Mouse (Mus musculus) limb, embryonic 14.5 days (tissue): ENCODE data around the gene Ripor2. TPM values are rescaled to one million over a fixed set of nuclear protein-coding genes. Genes with fewer than 3 reads are reported as not detected.

Experiments used
- ATAC-seq: fragments of 200-750 bp; cut with Nextera tagmentation; 2 replicates; pipeline ENCODE4 v1.8.0; 2017; ENCODE audit warnings: low read depth, moderate number of reproducible peaks, moderate TSS enrichment; ENCODE audit not compliant: low FRiP score
- DNase-seq: peaks from one replicate; pipeline ENCODE4 v3.0.0-alpha.2; 2015; ENCODE audit warnings: low spot score
- H3K27ac ChIP-seq: fragments of 300-500 bp; sonication (generic); replicated peaks from 2 replicates; pipeline ENCODE4 v1.5.1; 2014; ENCODE audit warnings: low read depth, mild to moderate bottlenecking, low read length, moderate library complexity, mixed read lengths
- H3K27me3 ChIP-seq: fragments of 300-500 bp; sonication (generic); 2 replicates; pipeline ENCODE4 v1.6.1; 2014; ENCODE audit warnings: low read length, mixed read lengths; ENCODE audit not compliant: control insufficient read depth, insufficient read depth
- H3K36me3 ChIP-seq: fragments of 300-500 bp; sonication (generic); 2 replicates; pipeline ENCODE4 v1.6.1; 2014; ENCODE audit warnings: mild to moderate bottlenecking, low read length, moderate library complexity, mixed read lengths; ENCODE audit not compliant: control insufficient read depth, insufficient read depth
- H3K4me1 ChIP-seq: fragments of 300-500 bp; sonication (generic); 2 replicates; pipeline ENCODE4 v1.6.1; 2014; ENCODE audit warnings: antibody characterized with exemption, low read length, mixed read lengths; ENCODE audit not compliant: control insufficient read depth, insufficient read depth
- H3K4me2 ChIP-seq: fragments of 300-500 bp; sonication (generic); replicated peaks from 2 replicates; pipeline ENCODE4 v1.6.1; 2014; ENCODE audit warnings: low read depth, mild to moderate bottlenecking, low read length, moderate library complexity; ENCODE audit not compliant: severe bottlenecking
- H3K4me3 ChIP-seq: fragments of 300-500 bp; sonication (generic); replicated peaks from 2 replicates; pipeline ENCODE4 v1.5.1; 2014; ENCODE audit warnings: low read length
- H3K9ac ChIP-seq: fragments of 300-500 bp; sonication (generic); 2 replicates; pipeline ENCODE4 v1.6.1; 2014; ENCODE audit warnings: mild to moderate bottlenecking, low read depth, low read length, moderate library complexity; ENCODE audit not compliant: severe bottlenecking
- H3K9me3 ChIP-seq: fragments of 300-500 bp; sonication (generic); 2 replicates; pipeline ENCODE4 v1.6.1; 2016; ENCODE audit warnings: low read length; ENCODE audit not compliant: control insufficient read depth
- POLR2A ChIP-seq: fragments of 200-500 bp; IDR thresholded peaks from 2 replicates; pipeline ENCODE4 v1.8.0; 2012; ENCODE audit warnings: inconsistent platforms, mild to moderate bottlenecking, moderate library complexity, borderline replicate concordance; ENCODE audit not compliant: insufficient read depth, insufficient read length; ENCODE audit errors: extremely low read depth
- WGBS: fragments of 180-500 bp; shearing (Covaris S2); extraction: QIAGEN DNeasy Blood & Tissue Kit; methylation state at CpG from one replicate; pipeline ENCODE4 v1.1.7; 2014; 5-methylcytosine and 5-hydroxymethylcytosine counted together
- polyA plus RNA-seq, 2 experiments: library from polyadenylated mRNA; depleted of rRNA in 1 of 2; stranded (reverse) in 1 of 2; unstranded in 1 of 2; fragments of >200 nt; fragmentation: Nextera tagmentation in 1 of 2; extraction: Ambion mirVana in 1 of 2; gene quantifications; 2 replicates each; pipeline versions ENCODE4 v1.2.1 to v1.2.3; 2012 to 2014

The Ripor2 gene
- polyA plus RNA-seq, 2 experiments: 5.1 TPM

GRCm38 (mm10) chr13:24565230-24565949 is 16.6 kb upstream of the Ripor2 start:
- H3K4me2 ChIP-seq: 0 out of 2 replicates have a peak overlapping the region, but pooled peaks have one; percentile 7
- 45% methylated on average over 8 of the region's 8 CpGs for WGBS
- peak; percentile 84 for ATAC-seq
- H3K27ac ChIP-seq: peak overlapping the region; percentile 77
- H3K4me1 ChIP-seq: peaks cover 16% of the 10 kb centered on the region
- no peaks in the 10 kb centered on the region for H3K9me3 ChIP-seq
- TF ChIP-seq POLR2A: no peak
- no peak overlapping the region for H3K9ac ChIP-seq
- no peaks in the 10 kb centered on the region for H3K27me3 ChIP-seq
- no peak overlapping the region for H3K4me3 ChIP-seq
- DNase-seq: peak; percentile 59
- no peaks in the 10 kb centered on the region for H3K36me3 ChIP-seq

GRCm38 (mm10) chr13:24565950-24566320 is 16.1 kb upstream of the Ripor2 start:
- DNase-seq: peak; percentile 80
- no peaks in the 10 kb centered on the region for H3K36me3 ChIP-seq
- no peaks in the 10 kb centered on the region for H3K27me3 ChIP-seq
- peak overlapping the region; percentile 77 for H3K27ac ChIP-seq
- ATAC-seq: peak; percentile 66
- H3K9me3 ChIP-seq: no peaks in the 10 kb centered on the region
- H3K9ac ChIP-seq: no peak overlapping the region
- H3K4me2 ChIP-seq: 0 out of 2 replicates have a peak overlapping the region, but pooled peaks have one; percentile 7
- H3K4me1 ChIP-seq: peaks cover 16% of the 10 kb centered on the region
- TF ChIP-seq POLR2A: no peak
- H3K4me3 ChIP-seq: no peak overlapping the region
- WGBS: 28% methylated on average over 3 of the region's 3 CpGs

GRCm38 (mm10) chr13:24567176-24567811 is 14.7 kb upstream of the Ripor2 start:
- WGBS: 84% methylated on average over 11 of the region's 11 CpGs
- Histone ChIP-seq H3K4me2 (no peak overlapping the region), H3K9me3 (no peaks in the 10 kb centered on the region), H3K9ac (no peak overlapping the region), H3K4me1 (peaks cover 16% of the 10 kb centered on the region), H3K4me3 (no peak overlapping the region), H3K36me3 (no peaks in the 10 kb centered on the region), H3K27me3 (no peaks in the 10 kb centered on the region), H3K27ac (no peak overlapping the region)
- ATAC-seq (no peak), DNase-seq (no peak)
- no peak for TF ChIP-seq POLR2A

- H3K4me3 ChIP-seq: no peak overlapping the region
- ATAC-seq (no peak), DNase-seq (no peak)
- no peaks in the 10 kb centered on the region for H3K27me3 ChIP-seq
- no peak overlapping the region for H3K4me2 ChIP-seq
- H3K9me3 ChIP-seq: no peaks in the 10 kb centered on the region
- TF ChIP-seq POLR2A: no peak
- no peaks in the 10 kb centered on the region for H3K36me3 ChIP-seq
- no peak overlapping the region for H3K9ac ChIP-seq
- H3K4me1 ChIP-seq: peaks cover 16% of the 10 kb centered on the region
- no peak overlapping the region for H3K27ac ChIP-seq
- 86% methylated on average over 4 of the region's 4 CpGs for WGBS
These were observed 12.9 kb upstream of the Ripor2 start for GRCm38 (mm10) chr13:24569066-24569465.

- no peak for TF ChIP-seq POLR2A
- Histone ChIP-seq H3K4me3 (no peak overlapping the region), H3K27ac (no peak overlapping the region), H3K4me2 (no peak overlapping the region), H3K27me3 (no peaks in the 10 kb centered on the region), H3K9me3 (no peaks in the 10 kb centered on the region), H3K4me1 (peaks cover 5% of the 10 kb centered on the region), H3K9ac (no peak overlapping the region), H3K36me3 (no peaks in the 10 kb centered on the region)
- no peak for DNase-seq
- WGBS: 47% methylated on average over 2 of the region's 2 CpGs
- ATAC-seq: no peak
These were observed 11.3 kb upstream of the Ripor2 start for GRCm38 (mm10) chr13:24570716-24571115.
